Mouse (Mus musculus): ENCODE data around the gene Eif4b. TPM values are rescaled to one million over a fixed set of nuclear protein-coding genes. Genes with fewer than 3 reads are reported as not detected.

Gene Eif4b
- polyA plus RNA-seq, 1 experiment from 2014 or later = 121 TPM

GRCm38 (mm10) chr15:102134709-102135108 is 61.1 kb downstream of the Eif4b start:
- no peak overlapping the region for H3K4me3 ChIP-seq (ENCODE audit: low read depth, low read length)
- H3K9ac ChIP-seq (ENCODE audit: low read length) = no peak overlapping the region
- H3K9me3 ChIP-seq (ENCODE audit: control insufficient read depth, low read length) = no peaks in the 10 kb centered on the region
- ATAC-seq (ENCODE audit: insufficient read depth, low FRiP score, low TSS enrichment) = no peak
- no peaks in the 10 kb centered on the region for H3K27me3 ChIP-seq (ENCODE audit: control insufficient read depth, insufficient read depth, low read length)
- DNase-seq (ENCODE audit: low spot score) = no peak
- no peak overlapping the region for H3K4me2 ChIP-seq (ENCODE audit: low read depth)
- H3K4me1 ChIP-seq (ENCODE audit: control insufficient read depth, insufficient read depth, low read length) = peaks cover 13% of the 10 kb centered on the region
- WGBS = 98% methylated on average over 2 of the region's 2 CpGs
- H3K27ac ChIP-seq (ENCODE audit: low read depth, low read length) = no peak overlapping the region
- peaks cover 5% of the 10 kb centered on the region; the same call in 1 of the 2 replicates for H3K36me3 ChIP-seq (ENCODE audit: control insufficient read depth, insufficient read depth, low read length)

GRCm38 (mm10) chr15:102135522-102136128 is 62.1 kb downstream of the Eif4b start:
- Histone ChIP-seq H3K4me2 (ENCODE audit: low read depth) (peak overlapping the region; percentile 82), H3K27ac (ENCODE audit: low read depth, low read length) (peak overlapping the region; percentile 63), H3K4me3 (ENCODE audit: low read depth, low read length) (peak overlapping the region; percentile 74), H3K9ac (ENCODE audit: low read length) (peak overlapping the region; percentile 69), H3K36me3 (ENCODE audit: control insufficient read depth, insufficient read depth, low read length) (no peaks in the 10 kb centered on the region), H3K27me3 (ENCODE audit: control insufficient read depth, insufficient read depth, low read length) (no peaks in the 10 kb centered on the region), H3K4me1 (ENCODE audit: control insufficient read depth, insufficient read depth, low read length) (peaks cover 13% of the 10 kb centered on the region), H3K9me3 (ENCODE audit: control insufficient read depth, low read length) (no peaks in the 10 kb centered on the region)
- WGBS = 3% methylated on average over 35 of the region's 35 CpGs
- DNase-seq (ENCODE audit: low spot score) (no peak), ATAC-seq (ENCODE audit: insufficient read depth, low FRiP score, low TSS enrichment) (peak; percentile 74)

- Histone ChIP-seq H3K4me1 (ENCODE audit: control insufficient read depth, insufficient read depth, low read length) (peaks cover 13% of the 10 kb centered on the region), H3K4me2 (ENCODE audit: low read depth) (peak within 1 kb of the TSS; percentile 82), H3K9me3 (ENCODE audit: control insufficient read depth, low read length) (no peaks in the 10 kb centered on the region), H3K4me3 (ENCODE audit: low read depth, low read length) (peak within 1 kb of the TSS; percentile 74), H3K27me3 (ENCODE audit: control insufficient read depth, insufficient read depth, low read length) (no peaks in the 10 kb centered on the region), H3K9ac (ENCODE audit: low read length) (peak within 1 kb of the TSS; percentile 69), H3K36me3 (ENCODE audit: control insufficient read depth, insufficient read depth, low read length) (no peaks in the 10 kb centered on the region), H3K27ac (ENCODE audit: low read depth, low read length) (peak within 1 kb of the TSS; percentile 67)
- DNase-seq (ENCODE audit: low spot score) = peak; percentile 97
- peak; percentile 100 for ATAC-seq (ENCODE audit: insufficient read depth, low FRiP score, low TSS enrichment)
- under 1% methylated on average over 45 of the region's 50 CpGs for WGBS
Observed at GRCm38 (mm10) chr15:102136129-102136758, 62.7 kb downstream of the Eif4b start, which contains the start of gene Spryd3. TSS of gene Spryd3 (minus strand) at chr15:102136234.

- H3K36me3 ChIP-seq (ENCODE audit: control insufficient read depth, insufficient read depth, low read length) = no peaks in the 10 kb centered on the region
- ATAC-seq (ENCODE audit: insufficient read depth, low FRiP score, low TSS enrichment) (no peak), DNase-seq (ENCODE audit: low spot score) (no peak)
- no peaks in the 10 kb centered on the region for H3K9me3 ChIP-seq (ENCODE audit: control insufficient read depth, low read length)
- peaks cover 9% of the 10 kb centered on the region for H3K4me1 ChIP-seq (ENCODE audit: control insufficient read depth, insufficient read depth, low read length)
- H3K4me2 ChIP-seq (ENCODE audit: low read depth) = no peak overlapping the region
- H3K9ac ChIP-seq (ENCODE audit: low read length) = no peak overlapping the region
- WGBS = 92% methylated on average over 5 of the region's 5 CpGs
- no peak overlapping the region for H3K4me3 ChIP-seq (ENCODE audit: low read depth, low read length)
- H3K27me3 ChIP-seq (ENCODE audit: control insufficient read depth, insufficient read depth, low read length) = peaks cover 29% of the 10 kb centered on the region
- H3K27ac ChIP-seq (ENCODE audit: low read depth, low read length) = no peak overlapping the region
Observed at GRCm38 (mm10) chr15:102141120-102141519, 67.5 kb downstream of the Eif4b start.

GRCm38 (mm10) chr15:102142914-102143912 is 69.6 kb downstream of the Eif4b start:
- no peaks in the 10 kb centered on the region for H3K36me3 ChIP-seq (ENCODE audit: control insufficient read depth, insufficient read depth, low read length)
- no peak overlapping the region for H3K27ac ChIP-seq (ENCODE audit: low read depth, low read length)
- peaks cover 5% of the 10 kb centered on the region; the same call in 1 of the 2 replicates for H3K4me1 ChIP-seq (ENCODE audit: control insufficient read depth, insufficient read depth, low read length)
- H3K9me3 ChIP-seq (ENCODE audit: control insufficient read depth, low read length) = no peaks in the 10 kb centered on the region
- no peak for DNase-seq (ENCODE audit: low spot score)
- peaks cover 30% of the 10 kb centered on the region for H3K27me3 ChIP-seq (ENCODE audit: control insufficient read depth, insufficient read depth, low read length)
- H3K9ac ChIP-seq (ENCODE audit: low read length) = no peak overlapping the region
- H3K4me3 ChIP-seq (ENCODE audit: low read depth, low read length) = no peak overlapping the region
- 58% methylated on average over 23 of the region's 23 CpGs for WGBS
- ATAC-seq (ENCODE audit: insufficient read depth, low FRiP score, low TSS enrichment) = no peak
- H3K4me2 ChIP-seq (ENCODE audit: low read depth) = no peak overlapping the region

- Histone ChIP-seq H3K4me3 (ENCODE audit: low read depth, low read length) (0 out of 2 replicates have a peak within 1 kb of the TSS, but pooled peaks have one; percentile 10), H3K9ac (ENCODE audit: low read length) (peak within 1 kb of the TSS; percentile 29), H3K36me3 (ENCODE audit: control insufficient read depth, insufficient read depth, low read length) (no peaks in the 10 kb centered on the region), H3K27ac (ENCODE audit: low read depth, low read length) (no peak within 1 kb of the TSS), H3K27me3 (ENCODE audit: control insufficient read depth, insufficient read depth, low read length) (peaks cover 30% of the 10 kb centered on the region), H3K4me2 (ENCODE audit: low read depth) (peak within 1 kb of the TSS; percentile 14; the same call in 1 of the 2 replicates), H3K4me1 (ENCODE audit: control insufficient read depth, insufficient read depth, low read length) (peaks cover 5% of the 10 kb centered on the region; the same call in 1 of the 2 replicates), H3K9me3 (ENCODE audit: control insufficient read depth, low read length) (no peaks in the 10 kb centered on the region)
- DNase-seq (ENCODE audit: low spot score) (no peak), ATAC-seq (ENCODE audit: insufficient read depth, low FRiP score, low TSS enrichment) (no peak)
- 6% methylated on average over 22 of the region's 22 CpGs for WGBS
Observed at GRCm38 (mm10) chr15:102144274-102144711, 70.7 kb downstream of the Eif4b start, which contains the start of gene Igfbp6. TSS of gene Igfbp6 (plus strand) at chr15:102144362.

- no peaks in the 10 kb centered on the region for H3K9me3 ChIP-seq (ENCODE audit: control insufficient read depth, low read length)
- peak overlapping the region; percentile 14; the same call in 1 of the 2 replicates for H3K4me2 ChIP-seq (ENCODE audit: low read depth)
- peaks cover 30% of the 10 kb centered on the region for H3K27me3 ChIP-seq (ENCODE audit: control insufficient read depth, insufficient read depth, low read length)
- H3K4me1 ChIP-seq (ENCODE audit: control insufficient read depth, insufficient read depth, low read length) = peaks cover 5% of the 10 kb centered on the region; the same call in 1 of the 2 replicates
- DNase-seq (ENCODE audit: low spot score) (no peak), ATAC-seq (ENCODE audit: insufficient read depth, low FRiP score, low TSS enrichment) (no peak)
- WGBS = 12% methylated on average over 19 of the region's 19 CpGs
- H3K27ac ChIP-seq (ENCODE audit: low read depth, low read length) = no peak overlapping the region
- 0 out of 2 replicates have a peak overlapping the region, but pooled peaks have one; percentile 10 for H3K4me3 ChIP-seq (ENCODE audit: low read depth, low read length)
- H3K36me3 ChIP-seq (ENCODE audit: control insufficient read depth, insufficient read depth, low read length) = no peaks in the 10 kb centered on the region
- H3K9ac ChIP-seq (ENCODE audit: low read length) = peak overlapping the region; percentile 29; the same call in 1 of the 2 replicates
Observed at GRCm38 (mm10) chr15:102144726-102145125, 71.2 kb downstream of the Eif4b start.

GRCm38 (mm10) chr15:102145330-102145729 is 71.8 kb downstream of the Eif4b start:
- Histone ChIP-seq H3K4me1 (ENCODE audit: control insufficient read depth, insufficient read depth, low read length) (peaks cover 5% of the 10 kb centered on the region; the same call in 1 of the 2 replicates), H3K9ac (ENCODE audit: low read length) (no peak overlapping the region), H3K4me2 (ENCODE audit: low read depth) (no peak overlapping the region), H3K27me3 (ENCODE audit: control insufficient read depth, insufficient read depth, low read length) (peaks cover 30% of the 10 kb centered on the region), H3K9me3 (ENCODE audit: control insufficient read depth, low read length) (no peaks in the 10 kb centered on the region), H3K4me3 (ENCODE audit: low read depth, low read length) (no peak overlapping the region), H3K36me3 (ENCODE audit: control insufficient read depth, insufficient read depth, low read length) (no peaks in the 10 kb centered on the region), H3K27ac (ENCODE audit: low read depth, low read length) (no peak overlapping the region)
- 89% methylated on average over 10 of the region's 10 CpGs for WGBS
- DNase-seq (ENCODE audit: low spot score) (no peak), ATAC-seq (ENCODE audit: insufficient read depth, low FRiP score, low TSS enrichment) (no peak)

All from neural tube, embryonic 11.5 days (tissue).